Mouse (Mus musculus) testis, adult 2 months (tissue): Measurements from ENCODE around the gene Iqgap2.

Experiments used
- CTCF ChIP-seq: fragments of 200-500 bp; IDR thresholded peaks from 2 replicates; pipeline ENCODE4 v1.5.1; 2012; ENCODE audit warnings: low read depth, mild to moderate bottlenecking, inconsistent platforms, low read length, moderate library complexity; ENCODE audit not compliant: control insufficient read depth, insufficient read depth, insufficient replicate concordance
- POLR2A ChIP-seq: fragments of 200-500 bp; IDR thresholded peaks from 2 replicates; pipeline ENCODE4 v1.6.1; 2012; ENCODE audit warnings: low read depth, mild to moderate bottlenecking, inconsistent platforms, low read length, moderate library complexity; ENCODE audit not compliant: control insufficient read depth

- TF ChIP-seq CTCF: no peak
- TF ChIP-seq POLR2A: no peak
Observed at GRCm38 (mm10) chr13:95774966-95775696, 116.6 kb downstream of the Iqgap2 start.
